Mouse (Mus musculus): ENCODE measurements around the gene Strip1. TPM values are rescaled to one million over a fixed set of nuclear protein-coding genes. Genes with fewer than 3 reads are reported as not detected.
A peak's percentile ranks its signal among the peaks of the same experiment; 100 is the strongest.

Strip1 gene
- polyA plus RNA-seq, 1 experiment from 2014 or later: 30.9 TPM

DNA sequence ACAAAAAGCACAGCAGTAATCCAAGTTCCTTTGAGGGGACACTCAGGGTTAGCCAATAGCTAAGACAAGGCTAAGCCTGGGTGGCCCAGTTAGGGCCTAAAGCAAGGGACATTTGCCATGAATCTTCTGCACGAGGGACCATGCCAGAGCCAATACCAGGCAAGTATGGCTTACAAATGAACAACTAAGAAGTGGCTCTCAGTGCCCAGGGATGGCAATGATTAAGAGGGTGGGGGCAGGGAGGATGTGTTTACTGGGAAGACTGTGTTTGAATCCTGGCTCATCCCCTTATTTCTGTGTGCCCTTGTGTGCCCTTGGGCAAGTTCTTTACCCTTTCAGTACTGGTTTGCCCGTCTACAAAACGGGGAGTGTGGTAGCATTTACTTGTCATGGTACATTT is 22.1 kb downstream of the Strip1 start:
- no peak overlapping the region for H3K27ac ChIP-seq
- H3K4me2 ChIP-seq: no peak overlapping the region
- no peak overlapping the region for H3K9ac ChIP-seq
- H3K4me3 ChIP-seq: no peak overlapping the region
- peaks cover 21% of the 10 kb centered on the region for H3K36me3 ChIP-seq
- no peaks in the 10 kb centered on the region for H3K9me3 ChIP-seq (replicated peaks)
- 62% methylated on average over 3 of the region's 3 CpGs for WGBS
- ATAC-seq (replicated peaks; ENCODE audit: insufficient number of reproducible peaks, insufficient read depth, low FRiP score, low read depth): no peak
- peaks cover 3% of the 10 kb centered on the region; the same call in 1 of the 2 replicates for H3K27me3 ChIP-seq
- H3K4me1 ChIP-seq (replicated peaks): peaks cover 10% of the 10 kb centered on the region; the same call in 1 of the 2 replicates

DNA sequence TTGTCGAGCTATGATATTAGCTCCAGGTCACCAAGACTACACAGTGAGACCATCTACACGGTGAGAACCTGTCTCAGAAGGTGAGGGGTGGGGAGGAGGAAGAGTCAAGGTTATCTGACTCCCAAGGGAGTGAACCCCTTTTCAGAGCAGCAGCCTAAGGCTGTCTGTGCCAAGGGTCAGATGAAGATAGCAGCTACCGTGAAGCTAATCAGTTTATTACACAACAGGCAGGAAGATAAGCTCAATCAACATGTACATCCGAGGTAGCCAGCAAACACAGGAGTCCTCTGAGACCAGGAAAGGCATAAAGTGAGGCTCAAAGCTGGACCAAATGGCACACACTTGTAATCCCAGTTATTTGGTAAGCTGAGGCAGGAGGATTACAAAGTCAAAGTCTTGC is 22.7 kb downstream of the Strip1 start:
- WGBS: 43% methylated on average over 4 of the region's 4 CpGs
- no peak overlapping the region for H3K27ac ChIP-seq
- peaks cover 16% of the 10 kb centered on the region for H3K36me3 ChIP-seq
- H3K27me3 ChIP-seq: peaks cover 5% of the 10 kb centered on the region; the same call in 1 of the 2 replicates
- H3K4me2 ChIP-seq: no peak overlapping the region
- peaks cover 10% of the 10 kb centered on the region; the same call in 1 of the 2 replicates for H3K4me1 ChIP-seq (replicated peaks)
- ATAC-seq (replicated peaks; ENCODE audit: insufficient number of reproducible peaks, insufficient read depth, low FRiP score, low read depth): no peak
- no peak overlapping the region for H3K9ac ChIP-seq
- H3K4me3 ChIP-seq: no peak overlapping the region
- no peaks in the 10 kb centered on the region for H3K9me3 ChIP-seq (replicated peaks)

DNA sequence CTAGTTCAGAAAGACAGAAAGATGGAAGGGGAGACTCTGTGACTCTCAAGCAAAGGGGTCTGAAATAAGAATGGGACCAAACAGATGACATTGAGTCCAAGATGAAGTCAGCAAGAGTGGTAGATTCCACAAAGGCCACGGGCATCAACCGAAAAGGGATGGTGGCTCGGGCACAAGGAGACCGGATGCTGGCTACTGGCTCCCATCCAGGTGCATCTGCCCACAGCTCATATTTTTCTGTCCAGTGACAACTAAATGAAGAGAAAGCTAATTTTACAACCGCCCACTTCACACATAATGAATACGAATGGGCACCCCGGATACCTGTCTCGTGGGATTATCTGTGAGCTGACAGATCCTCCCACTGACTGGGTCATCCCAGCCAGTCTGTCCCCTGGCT is 24.3 kb downstream of the Strip1 start:
- Histone ChIP-seq H3K36me3 (peaks cover under 1% of the 10 kb centered on the region; the same call in 1 of the 2 replicates), H3K9ac (no peak overlapping the region), H3K9me3 (replicated peaks) (no peaks in the 10 kb centered on the region), H3K27me3 (peaks cover 17% of the 10 kb centered on the region), H3K4me1 (replicated peaks) (peaks cover 10% of the 10 kb centered on the region; the same call in 1 of the 2 replicates), H3K4me2 (no peak overlapping the region), H3K27ac (no peak overlapping the region), H3K4me3 (no peak overlapping the region)
- no peak for ATAC-seq (replicated peaks; ENCODE audit: insufficient number of reproducible peaks, insufficient read depth, low FRiP score, low read depth)
- WGBS: 83% methylated on average over 8 of the region's 8 CpGs

DNA sequence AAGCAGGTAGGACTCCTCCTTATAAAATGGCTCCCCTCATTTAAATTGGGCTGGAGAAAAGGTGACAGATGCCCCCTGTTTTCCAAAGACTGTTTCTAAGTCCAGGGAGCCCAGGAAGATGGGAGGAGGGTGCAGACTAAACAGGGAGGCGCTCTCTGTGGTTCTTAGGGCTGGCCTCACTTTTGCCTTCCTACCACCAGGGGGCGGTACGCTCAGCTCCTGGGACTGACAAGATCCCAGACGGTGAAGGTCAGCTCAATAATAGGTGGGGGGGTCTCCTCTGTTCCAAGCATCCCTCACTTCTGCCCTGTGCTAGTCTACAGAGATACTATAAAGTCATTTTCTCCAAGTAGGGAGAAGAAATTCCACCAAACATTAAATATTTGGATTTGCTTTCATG is 26.2 kb downstream of the Strip1 start:
- no peak overlapping the region for H3K9ac ChIP-seq
- no peak overlapping the region for H3K4me2 ChIP-seq
- H3K36me3 ChIP-seq: no peaks in the 10 kb centered on the region
- ATAC-seq (replicated peaks; ENCODE audit: insufficient number of reproducible peaks, insufficient read depth, low FRiP score, low read depth): no peak
- peaks cover 34% of the 10 kb centered on the region for H3K27me3 ChIP-seq
- H3K4me1 ChIP-seq (replicated peaks): 0 out of 2 replicates have a peak, but pooled peaks cover 5% of the 10 kb centered on the region
- H3K9me3 ChIP-seq (replicated peaks): no peaks in the 10 kb centered on the region
- H3K4me3 ChIP-seq: no peak overlapping the region
- H3K27ac ChIP-seq: no peak overlapping the region
- 9% methylated on average over 4 of the region's 4 CpGs for WGBS

DNA sequence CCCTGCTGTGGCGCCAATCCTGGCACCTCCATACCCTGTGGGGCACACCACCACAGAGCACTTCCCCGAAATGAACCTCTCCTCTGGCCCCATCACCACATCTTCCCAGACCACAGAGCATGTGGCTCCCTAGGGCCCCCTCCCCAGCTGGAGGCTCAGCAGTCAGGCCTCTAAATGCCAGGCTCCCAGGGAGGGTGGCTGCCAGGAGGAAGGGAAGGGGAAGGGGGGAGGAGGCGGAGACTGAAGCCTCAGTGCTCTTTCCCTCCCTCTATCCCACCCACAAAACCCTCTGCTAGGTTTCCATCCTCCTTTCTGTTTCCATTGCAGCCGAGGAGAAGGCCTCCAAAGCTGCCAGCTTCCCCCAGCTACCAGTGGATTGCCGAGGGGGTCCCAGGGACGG is 31.4 kb downstream of the Strip1 start:
- WGBS: 50% methylated on average over 6 of the region's 6 CpGs
- no peak overlapping the region for H3K4me2 ChIP-seq
- H3K9ac ChIP-seq: no peak overlapping the region
- no peak overlapping the region for H3K27ac ChIP-seq
- H3K4me3 ChIP-seq: no peak overlapping the region
- H3K27me3 ChIP-seq: peaks cover 84% of the 10 kb centered on the region
- no peaks in the 10 kb centered on the region for H3K9me3 ChIP-seq (replicated peaks)
- no peak for ATAC-seq (replicated peaks; ENCODE audit: insufficient number of reproducible peaks, insufficient read depth, low FRiP score, low read depth)
- peaks cover 19% of the 10 kb centered on the region for H3K4me1 ChIP-seq (replicated peaks)
- no peaks in the 10 kb centered on the region for H3K36me3 ChIP-seq

DNA sequence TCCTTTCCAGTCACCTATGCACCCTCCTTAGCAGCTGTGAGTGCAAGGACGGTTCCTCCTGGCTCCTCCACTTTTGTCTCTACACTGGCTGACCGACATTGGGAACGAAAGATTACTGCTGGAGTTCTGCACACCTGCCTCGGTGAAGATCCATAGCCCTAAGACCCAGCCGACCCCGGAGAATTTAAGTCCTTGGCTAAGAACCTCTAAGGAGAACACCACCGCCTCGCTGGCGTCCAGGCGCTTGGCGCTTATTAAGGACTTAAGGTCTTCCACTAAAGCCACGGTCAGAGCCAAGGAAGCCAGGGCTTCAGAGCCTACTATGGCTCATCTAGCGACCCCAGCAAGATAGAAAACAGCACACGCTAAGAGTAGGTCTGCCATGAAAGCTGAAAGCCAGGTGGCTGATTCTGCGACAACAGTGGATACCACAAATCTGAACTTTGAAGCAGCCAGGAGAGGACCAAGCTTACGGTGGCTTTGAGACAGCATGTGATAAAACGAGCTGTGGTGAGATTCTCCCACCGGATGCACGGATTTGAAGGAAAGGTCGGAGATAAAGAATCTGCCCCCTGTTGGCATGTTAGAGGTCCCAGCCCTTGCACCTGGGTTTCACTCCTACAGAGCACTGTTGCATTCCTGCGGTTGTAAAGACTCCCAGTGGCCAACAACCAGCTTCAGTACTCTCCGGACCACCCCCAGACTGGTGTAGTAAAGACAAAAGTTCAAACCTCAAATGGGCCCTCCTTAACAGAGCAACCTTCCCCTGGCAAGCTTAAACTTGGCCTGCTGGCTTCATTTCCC is 33.7 kb downstream of the Strip1 start:
- Histone ChIP-seq H3K27ac (no peak overlapping the region), H3K4me1 (replicated peaks) (peaks cover 25% of the 10 kb centered on the region), H3K27me3 (peaks cover 96% of the 10 kb centered on the region), H3K9me3 (replicated peaks) (no peaks in the 10 kb centered on the region), H3K4me2 (no peak overlapping the region), H3K36me3 (no peaks in the 10 kb centered on the region), H3K4me3 (no peak overlapping the region), H3K9ac (no peak overlapping the region)
- 17% methylated on average over 22 of the region's 22 CpGs for WGBS
- ATAC-seq (replicated peaks; ENCODE audit: insufficient number of reproducible peaks, insufficient read depth, low FRiP score, low read depth): no peak

DNA sequence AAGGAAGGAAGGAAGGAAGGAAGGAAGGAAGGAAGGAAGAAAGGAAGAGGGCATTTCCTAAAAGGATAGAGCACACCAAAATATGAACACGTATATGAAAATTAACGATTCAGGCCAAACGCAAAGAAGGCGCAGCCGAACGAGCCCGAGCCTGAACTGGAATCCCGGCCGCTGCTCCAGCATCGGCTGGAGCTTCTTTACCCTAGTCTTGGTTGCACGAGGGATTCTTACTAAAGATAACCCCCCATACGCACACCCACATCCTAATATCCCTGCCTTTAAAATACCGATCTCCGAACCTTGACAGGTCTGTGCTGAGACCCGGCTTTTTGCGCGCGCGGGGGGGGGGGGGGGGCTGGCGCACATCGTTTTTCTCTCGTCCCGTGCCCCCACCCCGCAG is 34.4 kb downstream of the Strip1 start:
- H3K9me3 ChIP-seq (replicated peaks): no peaks in the 10 kb centered on the region
- no peak for ATAC-seq (replicated peaks; ENCODE audit: insufficient number of reproducible peaks, insufficient read depth, low FRiP score, low read depth)
- H3K36me3 ChIP-seq: no peaks in the 10 kb centered on the region
- H3K27me3 ChIP-seq: peaks cover 97% of the 10 kb centered on the region
- peaks cover 25% of the 10 kb centered on the region for H3K4me1 ChIP-seq (replicated peaks)
- no peak overlapping the region for H3K27ac ChIP-seq
- H3K4me2 ChIP-seq: no peak overlapping the region
- WGBS: 4% methylated on average over 24 of the region's 24 CpGs
- H3K4me3 ChIP-seq: no peak overlapping the region
- no peak overlapping the region for H3K9ac ChIP-seq

DNA sequence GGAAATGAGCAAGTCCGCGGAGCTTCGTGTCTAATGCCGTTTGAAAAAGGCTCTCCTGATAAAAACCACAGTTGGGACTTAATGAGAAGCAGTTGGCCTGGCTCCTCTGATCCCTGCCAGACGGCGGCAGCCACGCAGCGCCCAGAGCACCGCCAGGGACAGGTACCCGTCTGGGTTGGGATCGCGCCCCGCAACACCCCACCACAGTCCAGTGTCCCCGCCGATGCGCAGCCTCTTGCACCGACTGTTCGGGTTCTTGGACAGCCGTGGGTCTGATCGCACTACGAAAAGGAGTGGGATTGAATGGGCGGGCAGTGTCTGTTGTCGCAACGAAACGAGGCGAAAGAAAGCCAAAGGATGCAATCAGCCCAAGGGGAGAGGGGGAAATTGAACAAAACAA is 34.9 kb downstream of the Strip1 start:
- H3K27ac ChIP-seq: no peak overlapping the region
- H3K9ac ChIP-seq: no peak overlapping the region
- H3K27me3 ChIP-seq: peaks cover 98% of the 10 kb centered on the region
- H3K9me3 ChIP-seq (replicated peaks): no peaks in the 10 kb centered on the region
- H3K4me3 ChIP-seq: peak overlapping the region; percentile 48; the same call in 1 of the 2 replicates
- H3K4me2 ChIP-seq: peak overlapping the region; percentile 78; the same call in 1 of the 2 replicates
- 1% methylated on average over 26 of the region's 26 CpGs for WGBS
- peaks cover 25% of the 10 kb centered on the region for H3K4me1 ChIP-seq (replicated peaks)
- no peak for ATAC-seq (replicated peaks; ENCODE audit: insufficient number of reproducible peaks, insufficient read depth, low FRiP score, low read depth)
- H3K36me3 ChIP-seq: no peaks in the 10 kb centered on the region

DNA sequence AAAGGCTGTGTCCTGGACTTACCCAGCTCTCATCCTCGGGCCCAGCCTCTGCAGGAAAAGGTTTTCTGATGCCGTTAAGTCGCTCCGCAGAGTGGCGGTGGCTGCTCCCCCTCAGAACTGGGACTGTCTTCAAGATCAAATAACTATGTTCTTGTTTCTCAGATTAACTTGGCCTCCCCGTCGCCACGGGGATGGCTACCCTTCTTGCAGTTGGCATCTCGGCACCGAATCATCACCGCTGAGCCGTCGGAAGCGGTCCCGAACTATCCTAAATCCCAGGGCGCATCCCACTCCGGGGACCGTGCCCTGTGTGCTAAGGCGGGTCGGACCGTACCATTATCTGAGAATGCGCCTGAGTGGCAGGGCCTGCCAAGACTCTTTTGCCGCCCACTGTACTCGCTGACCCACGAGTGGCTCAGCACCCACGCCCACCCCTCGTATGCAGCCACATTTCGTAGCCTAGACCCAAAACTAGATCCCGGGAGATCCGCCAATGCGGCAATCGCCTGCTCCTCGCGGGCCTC is 35.5 kb downstream of the Strip1 start:
- no peak overlapping the region for H3K27ac ChIP-seq
- peak overlapping the region; percentile 48 for H3K4me3 ChIP-seq
- peaks cover 25% of the 10 kb centered on the region for H3K4me1 ChIP-seq (replicated peaks)
- 1% methylated on average over 34 of the region's 34 CpGs for WGBS
- no peak overlapping the region for H3K9ac ChIP-seq
- H3K27me3 ChIP-seq: peaks cover 98% of the 10 kb centered on the region
- ATAC-seq (replicated peaks; ENCODE audit: insufficient number of reproducible peaks, insufficient read depth, low FRiP score, low read depth): no peak
- H3K9me3 ChIP-seq (replicated peaks): no peaks in the 10 kb centered on the region
- H3K4me2 ChIP-seq: peak overlapping the region; percentile 78
- no peaks in the 10 kb centered on the region for H3K36me3 ChIP-seq

DNA sequence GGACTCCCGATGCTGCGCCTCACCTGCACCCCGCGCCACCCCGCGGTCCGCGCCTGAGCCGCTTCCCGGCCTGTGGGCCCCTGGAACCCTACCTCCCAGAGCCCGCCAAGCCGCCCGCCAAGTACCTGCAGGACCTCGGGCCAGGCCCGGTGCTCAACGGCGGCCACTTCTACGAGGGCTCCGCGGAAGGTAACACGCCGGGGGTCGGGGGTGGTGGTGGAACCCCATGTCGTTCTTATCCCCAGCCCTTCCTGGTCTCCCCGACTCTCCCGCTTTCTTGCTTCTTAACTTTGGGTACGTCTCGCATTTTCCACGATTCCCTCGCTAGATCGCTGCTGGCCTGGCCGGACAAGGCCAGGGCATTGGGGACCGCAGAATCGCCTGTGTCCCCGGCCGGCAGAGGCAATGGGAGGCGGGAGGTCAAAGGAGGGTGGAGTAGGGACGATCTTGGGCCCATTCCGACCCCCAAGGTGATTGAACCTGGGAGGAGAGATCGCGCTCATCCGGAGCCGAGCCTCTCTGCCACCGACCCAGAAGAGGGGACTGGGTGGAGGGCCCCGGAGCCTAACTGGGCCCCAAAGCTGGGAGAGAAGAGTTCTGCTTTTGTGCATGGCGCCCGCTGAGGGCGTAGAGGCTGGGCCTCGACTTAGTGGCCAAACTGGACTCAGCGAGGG is 36.1 kb downstream of the Strip1 start:
- no peak for ATAC-seq (replicated peaks; ENCODE audit: insufficient number of reproducible peaks, insufficient read depth, low FRiP score, low read depth)
- Histone ChIP-seq H3K27me3 (peaks cover 97% of the 10 kb centered on the region), H3K4me3 (peak overlapping the region; percentile 48), H3K4me1 (replicated peaks) (peaks cover 25% of the 10 kb centered on the region), H3K4me2 (peak overlapping the region; percentile 78), H3K36me3 (no peaks in the 10 kb centered on the region), H3K27ac (no peak overlapping the region), H3K9me3 (replicated peaks) (no peaks in the 10 kb centered on the region), H3K9ac (peak overlapping the region; percentile 41; the same call in 1 of the 2 replicates)
- 1% methylated on average over 50 of the region's 50 CpGs for WGBS

DNA sequence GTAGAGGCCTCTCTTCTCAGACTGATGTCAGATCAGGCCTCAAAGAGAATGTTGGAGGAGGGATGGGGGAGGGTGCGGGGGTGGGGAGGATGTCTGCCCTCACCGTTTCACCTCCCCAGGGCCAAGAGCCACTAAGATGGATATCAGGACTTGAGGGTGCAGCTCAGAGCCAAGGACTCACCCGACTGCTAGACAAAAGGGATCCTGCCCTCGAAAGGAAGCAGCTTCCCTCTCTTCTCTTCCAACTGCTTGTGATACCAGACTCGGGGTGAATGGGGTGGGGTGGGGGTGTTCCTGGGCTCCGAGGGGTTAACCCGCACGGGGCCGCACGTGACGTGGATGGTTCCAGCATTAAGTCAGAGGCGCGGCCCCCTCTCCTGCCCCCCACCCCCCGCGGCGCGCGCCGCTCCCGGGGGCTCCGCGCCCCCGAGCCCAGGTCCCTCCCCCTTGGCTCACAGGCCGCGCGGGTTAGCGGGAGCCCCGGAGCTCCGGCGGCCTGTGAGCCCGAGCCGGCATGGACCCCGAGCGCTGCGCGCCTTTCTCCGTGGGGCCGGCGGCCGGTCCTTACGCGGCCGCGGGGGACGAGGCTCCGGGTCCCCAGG is 36.7 kb downstream of the Strip1 start, which contains the start of gene Alx3:
Gene Alx3 (plus strand): TSS at position 370 of the 602 bp plus-strand sequence.
- 2% methylated on average over 37 of the region's 46 CpGs for WGBS
- H3K36me3 ChIP-seq: no peaks in the 10 kb centered on the region
- no peaks in the 10 kb centered on the region for H3K9me3 ChIP-seq (replicated peaks)
- H3K4me2 ChIP-seq: peak within 1 kb of the TSS; percentile 78
- H3K27ac ChIP-seq: no peak within 1 kb of the TSS
- ATAC-seq (replicated peaks; ENCODE audit: insufficient number of reproducible peaks, insufficient read depth, low FRiP score, low read depth): peak; percentile 29; the same call in 1 of the 2 replicates
- H3K4me1 ChIP-seq (replicated peaks): peaks cover 25% of the 10 kb centered on the region
- H3K4me3 ChIP-seq: peak within 1 kb of the TSS; percentile 48
- H3K9ac ChIP-seq: peak within 1 kb of the TSS; percentile 41; the same call in 1 of the 2 replicates
- peaks cover 97% of the 10 kb centered on the region for H3K27me3 ChIP-seq
